In genomic region chr11:98981997-98982772, GRCm38 (mm10) we compare ENCODE assay signal across 8 mouse cellular contexts. TPM values are rescaled to one million over a fixed set of nuclear protein-coding genes. Genes with fewer than 3 reads are reported as not detected.
DNase-seq lines count a peak whose midpoint lies in the region; ATAC-seq lines count a peak whose summit lies in the region.

No protein-coding gene starts in this region.

- peak overlapping the region; percentile 60 for H3K4me3 ChIP-seq in embryonic facial prominence, embryonic 15.5 days (replicated peaks)
- H3K4me3 ChIP-seq in hindbrain, embryonic 14.5 days (replicated peaks; ENCODE audit: low read length) = peak overlapping the region; percentile 60
- peak overlapping the region; percentile 46 for H3K4me3 ChIP-seq in midbrain, embryonic 11.5 days (ENCODE audit: low read depth, low read length)
- H3K4me3 ChIP-seq in stomach, embryonic 16.5 days (replicated peaks; ENCODE audit: low read length) = peak overlapping the region; percentile 50

- under 1% methylated on average over 85 of the region's 94 CpGs for WGBS in embryonic facial prominence, embryonic 15.5 days
- WGBS in hindbrain, embryonic 14.5 days = under 1% methylated on average over 94 of the region's 94 CpGs
- under 1% methylated on average over 93 of the region's 94 CpGs for WGBS in midbrain, embryonic 11.5 days
- WGBS in stomach, embryonic 16.5 days = under 1% methylated on average over 94 of the region's 94 CpGs

- peak overlapping the region; percentile 45 for H3K9ac ChIP-seq in embryonic facial prominence, embryonic 15.5 days
- peak overlapping the region; percentile 78 for H3K9ac ChIP-seq in hindbrain, embryonic 14.5 days
- peak overlapping the region; percentile 54 for H3K9ac ChIP-seq in midbrain, embryonic 11.5 days (ENCODE audit: low read length)
- peak overlapping the region; percentile 65 for H3K9ac ChIP-seq in stomach, embryonic 16.5 days (ENCODE audit: low read length)

- peaks cover 25% of the 10 kb centered on the region for H3K4me1 ChIP-seq in embryonic facial prominence, embryonic 15.5 days
- H3K4me1 ChIP-seq in hindbrain, embryonic 14.5 days (replicated peaks; ENCODE audit: control insufficient read depth, insufficient read depth, low read length) = peaks cover 5% of the 10 kb centered on the region; the same call in 1 of the 2 replicates
- peaks cover 9% of the 10 kb centered on the region for H3K4me1 ChIP-seq in midbrain, embryonic 11.5 days (ENCODE audit: control insufficient read depth, insufficient read depth, low read length)
- H3K4me1 ChIP-seq in stomach, embryonic 16.5 days (ENCODE audit: control insufficient read depth, insufficient read depth, low read length) = peaks cover 7% of the 10 kb centered on the region; the same call in 1 of the 2 replicates

- 0 out of 2 replicates have a peak overlapping the region, but pooled peaks have one; percentile 31 for H3K27ac ChIP-seq in embryonic facial prominence, embryonic 15.5 days (replicated peaks)
- H3K27ac ChIP-seq in hindbrain, embryonic 14.5 days = peak overlapping the region; percentile 95
- no peak overlapping the region; the same call in 1 of the 2 replicates for H3K27ac ChIP-seq in midbrain, embryonic 11.5 days (ENCODE audit: low read depth, low read length)
- no peak overlapping the region for H3K27ac ChIP-seq in stomach, embryonic 16.5 days (ENCODE audit: low read length)

- peak; percentile 71 for DNase-seq in layer of hippocampus, postnatal 10 days (ENCODE audit: low spot score in 2 of 2)
- no peak for DNase-seq in layer of hippocampus, adult 9-10 months (ENCODE audit: low spot score)
- DNase-seq in adrenal gland, postnatal 25 days = peak; percentile 75
- peak; percentile 78 for DNase-seq in hindbrain, embryonic 14.5 days (ENCODE audit: low spot score)
- peak; percentile 83 for DNase-seq in left cerebral cortex, postnatal 4 days
- peak; percentile 95 for DNase-seq in midbrain, embryonic 11.5 days (ENCODE audit: low spot score, missing footprints)

- peak; percentile 61 for ATAC-seq in embryonic facial prominence, embryonic 15.5 days (ENCODE audit: insufficient number of reproducible peaks, low FRiP score, low TSS enrichment, low read depth)
- ATAC-seq in hindbrain, embryonic 14.5 days (ENCODE audit: low FRiP score) = peak; percentile 84
- peak; percentile 68 for ATAC-seq in midbrain, embryonic 11.5 days (ENCODE audit: low FRiP score)
- ATAC-seq in stomach, embryonic 16.5 days (ENCODE audit: insufficient read depth, low FRiP score) = peak; percentile 71

- H3K4me2 ChIP-seq in embryonic facial prominence, embryonic 15.5 days (replicated peaks) = peak overlapping the region; percentile 99
- peak overlapping the region; percentile 69 for H3K4me2 ChIP-seq in hindbrain, embryonic 14.5 days (replicated peaks)
- H3K4me2 ChIP-seq in midbrain, embryonic 11.5 days = peak overlapping the region; percentile 85
- H3K4me2 ChIP-seq in stomach, embryonic 16.5 days (ENCODE audit: low read depth, low read length) = peak overlapping the region; percentile 99

- H3K36me3 ChIP-seq in embryonic facial prominence, embryonic 15.5 days = no peaks in the 10 kb centered on the region
- H3K36me3 ChIP-seq in hindbrain, embryonic 14.5 days (replicated peaks; ENCODE audit: control insufficient read depth, insufficient read depth) = no peaks in the 10 kb centered on the region
- no peaks in the 10 kb centered on the region for H3K36me3 ChIP-seq in midbrain, embryonic 11.5 days (ENCODE audit: control insufficient read depth, insufficient read depth, low read length)
- no peaks in the 10 kb centered on the region for H3K36me3 ChIP-seq in stomach, embryonic 16.5 days (ENCODE audit: control insufficient read depth, insufficient read depth, low read length)

- no peaks in the 10 kb centered on the region for H3K9me3 ChIP-seq in embryonic facial prominence, embryonic 15.5 days (replicated peaks)
- H3K9me3 ChIP-seq in hindbrain, embryonic 14.5 days (ENCODE audit: control insufficient read depth, low read length) = no peaks in the 10 kb centered on the region
- no peaks in the 10 kb centered on the region for H3K9me3 ChIP-seq in midbrain, embryonic 11.5 days (ENCODE audit: control insufficient read depth, low read length)
- no peaks in the 10 kb centered on the region for H3K9me3 ChIP-seq in stomach, embryonic 16.5 days (replicated peaks; ENCODE audit: control insufficient read depth, low read length)

- peaks cover 7% of the 10 kb centered on the region; the same call in 1 of the 2 replicates for H3K27me3 ChIP-seq in embryonic facial prominence, embryonic 15.5 days
- H3K27me3 ChIP-seq in hindbrain, embryonic 14.5 days (ENCODE audit: control insufficient read depth, insufficient read depth, low read length) = no peaks in the 10 kb centered on the region
- H3K27me3 ChIP-seq in midbrain, embryonic 11.5 days (ENCODE audit: control insufficient read depth, insufficient read depth, low read length) = peaks cover 26% of the 10 kb centered on the region
- H3K27me3 ChIP-seq in stomach, embryonic 16.5 days (ENCODE audit: control insufficient read depth, insufficient read depth, low read length) = 0 out of 2 replicates have a peak, but pooled peaks cover 2% of the 10 kb centered on the region

- intact Hi-C loops in left cerebral cortex, postnatal 4 days (cut with DNase I) = loop anchor here (10.0 kb wide), 1 partner anchor 53 kb away; no protein-coding TSS in a partner anchor

RNA-seq across cellular contexts. Expression of gene Gjd3, which starts 0.6 kb away (rescaled TPM):
- total RNA-seq in layer of hippocampus, postnatal 10 days (2021) = 1 to 10 TPM; 2.4 to 3.6 TPM
- total RNA-seq in adrenal gland, postnatal 25 days (2021) = not detected in 2 replicates
- 0.96 and 1.1 TPM in 2 replicates for polyA plus RNA-seq in embryonic facial prominence, embryonic 15.5 days (2015; fragmentation: Nextera tagmentation; extraction: Ambion mirVana)
- 0.60 and 1.4 TPM in 2 replicates for polyA plus RNA-seq in hindbrain, embryonic 14.5 days (2014; fragmentation: Nextera tagmentation; extraction: Ambion mirVana)
- 1 to 10 TPM; 2.2 to 3.4 TPM for total RNA-seq in left cerebral cortex, postnatal 4 days (2021)
- not detected in 2 replicates for polyA plus RNA-seq in midbrain, embryonic 11.5 days (2014; fragmentation: Nextera tagmentation; extraction: Ambion mirVana)
- 0.44 TPM in 1 of 2 replicates, not detected in the other for polyA plus RNA-seq in stomach, embryonic 16.5 days (2015; fragmentation: Nextera tagmentation; extraction: Ambion mirVana)

RNA-seq across cellular contexts. Expression of gene Top2a, which starts 41.8 kb away (rescaled TPM):
- total RNA-seq in layer of hippocampus, postnatal 10 days (2021) = 10 to 100 TPM; 16.6 to 19.1 TPM
- 28.2 and 39.3 TPM in 2 replicates for total RNA-seq in adrenal gland, postnatal 25 days (2021)
- polyA plus RNA-seq in embryonic facial prominence, embryonic 15.5 days (2015; fragmentation: Nextera tagmentation; extraction: Ambion mirVana) = 162 and 168 TPM in 2 replicates
- polyA plus RNA-seq in hindbrain, embryonic 14.5 days (2014; fragmentation: Nextera tagmentation; extraction: Ambion mirVana) = 34.2 and 42.4 TPM in 2 replicates
- 10 to 100 TPM; 28.2 to 28.4 TPM for total RNA-seq in left cerebral cortex, postnatal 4 days (2021)
- 431 and 436 TPM in 2 replicates for polyA plus RNA-seq in midbrain, embryonic 11.5 days (2014; fragmentation: Nextera tagmentation; extraction: Ambion mirVana)
- 186 and 188 TPM in 2 replicates for polyA plus RNA-seq in stomach, embryonic 16.5 days (2015; fragmentation: Nextera tagmentation; extraction: Ambion mirVana)

RNA-seq across cellular contexts. Expression of gene Rara, which starts 54.6 kb away (rescaled TPM):
- 10 to 100 TPM; 21.7 to 24.0 TPM for total RNA-seq in layer of hippocampus, postnatal 10 days (2021)
- 21.8 and 27.7 TPM in 2 replicates for total RNA-seq in adrenal gland, postnatal 25 days (2021)
- polyA plus RNA-seq in embryonic facial prominence, embryonic 15.5 days (2015; fragmentation: Nextera tagmentation; extraction: Ambion mirVana) = 50.0 and 53.5 TPM in 2 replicates
- 18.4 and 18.7 TPM in 2 replicates for polyA plus RNA-seq in hindbrain, embryonic 14.5 days (2014; fragmentation: Nextera tagmentation; extraction: Ambion mirVana)
- total RNA-seq in left cerebral cortex, postnatal 4 days (2021) = 10 to 100 TPM; 20.3 to 21.5 TPM
- polyA plus RNA-seq in midbrain, embryonic 11.5 days (2014; fragmentation: Nextera tagmentation; extraction: Ambion mirVana) = 13.2 and 14.8 TPM in 2 replicates
- 28.8 and 30.1 TPM in 2 replicates for polyA plus RNA-seq in stomach, embryonic 16.5 days (2015; fragmentation: Nextera tagmentation; extraction: Ambion mirVana)

RNA-seq across cellular contexts. Expression of gene Igfbp4, which starts 58.9 kb away (rescaled TPM):
- 10 to 100 TPM; 95.0 to 96.7 TPM for total RNA-seq in layer of hippocampus, postnatal 10 days (2021)
- total RNA-seq in adrenal gland, postnatal 25 days (2021) = 50.5 and 61.1 TPM in 2 replicates
- 1,352 and 1,417 TPM in 2 replicates for polyA plus RNA-seq in embryonic facial prominence, embryonic 15.5 days (2015; fragmentation: Nextera tagmentation; extraction: Ambion mirVana)
- 127 and 142 TPM in 2 replicates for polyA plus RNA-seq in hindbrain, embryonic 14.5 days (2014; fragmentation: Nextera tagmentation; extraction: Ambion mirVana)
- 10 to 100 TPM; 66.1 to 80.1 TPM for total RNA-seq in left cerebral cortex, postnatal 4 days (2021)
- polyA plus RNA-seq in midbrain, embryonic 11.5 days (2014; fragmentation: Nextera tagmentation; extraction: Ambion mirVana) = 207 and 209 TPM in 2 replicates
- polyA plus RNA-seq in stomach, embryonic 16.5 days (2015; fragmentation: Nextera tagmentation; extraction: Ambion mirVana) = 411 and 440 TPM in 2 replicates

Comparison
In these comparisons a context has a peak if more than half of its experiments do, and no peak if none do; other contexts are left out.
1. H3K27ac ChIP-seq: peak in embryonic facial prominence, embryonic 15.5 days (single experiment) and hindbrain, embryonic 14.5 days (single experiment); none in midbrain, embryonic 11.5 days (single experiment) and stomach, embryonic 16.5 days (single experiment).
2. Peak in every context shown above with its lines, with median percentiles within 50 percentile points of each other: ATAC-seq, H3K4me2 ChIP-seq, H3K4me3 ChIP-seq and H3K9ac ChIP-seq.